Mouse (Mus musculus): ENCODE data around the gene Rnf41. TPM values are rescaled to one million over a fixed set of nuclear protein-coding genes. Genes with fewer than 3 reads are reported as not detected.

Rnf41 gene
- total and polyA plus RNA-seq, 2 experiments from 2014 or later: 24.0 to 27.1 TPM

DNA sequence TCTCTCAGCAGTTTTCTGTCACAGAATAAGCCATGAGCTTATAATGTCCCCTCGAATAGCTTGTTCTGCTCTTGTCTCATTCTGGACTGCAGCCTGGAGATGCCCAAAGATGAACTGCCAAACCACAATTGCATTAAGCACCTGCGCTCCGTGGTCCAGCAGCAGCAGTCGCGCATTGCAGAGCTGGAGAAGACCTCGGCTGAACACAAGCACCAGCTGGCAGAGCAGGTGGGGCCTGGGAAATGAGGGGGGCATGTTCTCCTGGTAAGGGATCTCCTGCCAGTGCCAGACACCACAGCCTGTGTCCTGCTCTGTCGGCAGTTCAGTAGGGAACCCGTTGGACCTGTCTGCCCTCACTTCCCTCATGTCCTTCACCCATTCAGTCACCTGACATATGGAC, 24.9 kb downstream of the Rnf41 start:
- H3K36me3 ChIP-seq (replicated peaks; ENCODE audit: control insufficient read depth, insufficient read depth, low read length): peaks cover 48% of the 10 kb centered on the region
- no peak for DNase-seq (ENCODE audit: low spot score)
- H3K9ac ChIP-seq (replicated peaks; ENCODE audit: low read depth, low read length): no peak overlapping the region
- no peaks in the 10 kb centered on the region for H3K9me3 ChIP-seq (replicated peaks; ENCODE audit: control insufficient read depth, low read length)
- TF ChIP-seq CTCF (IDR thresholded peaks at IDR 0.05; ENCODE audit: low read depth) (no peak), EP300 (IDR thresholded peaks at IDR 0.05; ENCODE audit: low read depth) (no peak)
- 87% methylated on average over 8 of the region's 8 CpGs for WGBS
- H3K27me3 ChIP-seq (ENCODE audit: control insufficient read depth, insufficient read depth, low read length): no peaks in the 10 kb centered on the region
- no peak overlapping the region for H3K4me2 ChIP-seq (ENCODE audit: low read depth, low read length)
- H3K4me3 ChIP-seq (ENCODE audit: low read depth, low read length): no peak overlapping the region
- no peak overlapping the region for H3K27ac ChIP-seq (ENCODE audit: low read depth)
- H3K4me1 ChIP-seq (ENCODE audit: control insufficient read depth, insufficient read depth): peaks cover 14% of the 10 kb centered on the region; the same call in 1 of the 2 replicates
- no peak for ATAC-seq (ENCODE audit: insufficient read depth, low read depth)

DNA sequence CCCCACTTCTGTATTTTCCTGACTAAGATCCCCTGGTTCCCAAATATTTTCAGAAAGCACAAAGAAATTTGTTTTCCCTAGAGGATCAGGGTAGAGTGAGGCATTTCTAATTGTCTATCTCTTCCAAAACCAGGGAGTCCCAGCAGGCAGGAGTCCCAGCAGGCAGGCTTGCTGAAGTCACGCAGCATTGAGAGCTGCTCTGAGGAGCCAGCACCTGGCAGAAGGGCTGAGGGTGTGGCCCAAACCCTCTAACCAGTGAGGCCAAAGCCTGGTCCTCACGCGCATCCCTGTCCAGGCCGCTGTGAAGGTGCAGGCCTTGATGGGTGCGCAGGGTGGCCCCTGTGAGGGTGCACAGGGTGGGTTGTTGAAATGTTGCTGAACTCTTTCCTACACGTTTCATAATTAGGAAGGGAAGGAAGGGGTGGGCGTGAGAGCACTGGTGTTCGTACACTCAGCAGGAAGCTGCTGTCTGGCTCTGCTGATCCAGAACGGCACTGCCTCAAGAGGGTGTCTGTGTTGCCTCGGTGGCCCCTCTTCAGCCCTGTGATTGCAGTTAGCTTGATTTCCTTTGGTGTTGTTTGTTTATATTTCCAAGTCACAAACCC, 27.3 kb downstream of the Rnf41 start:
- no peak overlapping the region for H3K4me3 ChIP-seq (ENCODE audit: low read depth, low read length)
- H3K9ac ChIP-seq (replicated peaks; ENCODE audit: low read depth, low read length): no peak overlapping the region
- H3K4me2 ChIP-seq (ENCODE audit: low read depth, low read length): no peak overlapping the region
- H3K27ac ChIP-seq (ENCODE audit: low read depth): no peak overlapping the region
- peaks cover 51% of the 10 kb centered on the region for H3K36me3 ChIP-seq (replicated peaks; ENCODE audit: control insufficient read depth, insufficient read depth, low read length)
- no peaks in the 10 kb centered on the region for H3K9me3 ChIP-seq (replicated peaks; ENCODE audit: control insufficient read depth, low read length)
- H3K4me1 ChIP-seq (ENCODE audit: control insufficient read depth, insufficient read depth): peaks cover 14% of the 10 kb centered on the region; the same call in 1 of the 2 replicates
- H3K27me3 ChIP-seq (ENCODE audit: control insufficient read depth, insufficient read depth, low read length): no peaks in the 10 kb centered on the region
- WGBS: 68% methylated on average over 10 of the region's 10 CpGs
- TF ChIP-seq EP300 (IDR thresholded peaks at IDR 0.05; ENCODE audit: low read depth): no peak
- TF ChIP-seq CTCF (IDR thresholded peaks at IDR 0.05; ENCODE audit: low read depth): no peak
- ATAC-seq (ENCODE audit: insufficient read depth, low read depth) (no peak), DNase-seq (ENCODE audit: low spot score) (no peak)

DNA sequence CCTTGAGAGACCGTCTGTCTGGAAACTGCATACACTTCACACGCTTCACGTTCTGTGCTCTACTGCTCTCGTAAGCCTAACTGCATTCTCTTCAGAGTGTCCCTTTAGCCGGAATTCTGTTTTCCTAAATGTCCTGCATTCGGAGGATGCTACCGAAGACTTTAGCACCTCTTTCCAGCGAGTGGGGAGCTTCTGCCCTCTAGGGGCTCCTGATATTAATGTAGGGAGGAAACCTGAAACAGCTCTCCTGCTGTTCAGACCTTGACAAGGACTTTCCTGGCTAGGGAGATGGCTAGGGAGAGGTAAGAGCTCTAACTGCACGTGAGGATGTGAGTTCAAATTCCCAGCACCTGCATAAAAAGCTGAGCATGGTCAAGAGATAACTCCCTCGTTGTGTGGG, 28.9 kb downstream of the Rnf41 start:
- no peak overlapping the region for H3K4me3 ChIP-seq (ENCODE audit: low read depth, low read length)
- DNase-seq (ENCODE audit: low spot score): peak; percentile 64
- TF ChIP-seq CTCF (IDR thresholded peaks at IDR 0.05; ENCODE audit: low read depth) (peak; percentile 58), EP300 (IDR thresholded peaks at IDR 0.05; ENCODE audit: low read depth) (no peak)
- peaks cover 51% of the 10 kb centered on the region for H3K36me3 ChIP-seq (replicated peaks; ENCODE audit: control insufficient read depth, insufficient read depth, low read length)
- H3K9me3 ChIP-seq (replicated peaks; ENCODE audit: control insufficient read depth, low read length): no peaks in the 10 kb centered on the region
- no peak for ATAC-seq (ENCODE audit: insufficient read depth, low read depth)
- 44% methylated on average over 10 of the region's 10 CpGs for WGBS
- no peak overlapping the region for H3K27ac ChIP-seq (ENCODE audit: low read depth)
- H3K4me2 ChIP-seq (ENCODE audit: low read depth, low read length): no peak overlapping the region
- peaks cover 10% of the 10 kb centered on the region; the same call in 1 of the 2 replicates for H3K4me1 ChIP-seq (ENCODE audit: control insufficient read depth, insufficient read depth)
- no peaks in the 10 kb centered on the region for H3K27me3 ChIP-seq (ENCODE audit: control insufficient read depth, insufficient read depth, low read length)
- no peak overlapping the region for H3K9ac ChIP-seq (replicated peaks; ENCODE audit: low read depth, low read length)

DNA sequence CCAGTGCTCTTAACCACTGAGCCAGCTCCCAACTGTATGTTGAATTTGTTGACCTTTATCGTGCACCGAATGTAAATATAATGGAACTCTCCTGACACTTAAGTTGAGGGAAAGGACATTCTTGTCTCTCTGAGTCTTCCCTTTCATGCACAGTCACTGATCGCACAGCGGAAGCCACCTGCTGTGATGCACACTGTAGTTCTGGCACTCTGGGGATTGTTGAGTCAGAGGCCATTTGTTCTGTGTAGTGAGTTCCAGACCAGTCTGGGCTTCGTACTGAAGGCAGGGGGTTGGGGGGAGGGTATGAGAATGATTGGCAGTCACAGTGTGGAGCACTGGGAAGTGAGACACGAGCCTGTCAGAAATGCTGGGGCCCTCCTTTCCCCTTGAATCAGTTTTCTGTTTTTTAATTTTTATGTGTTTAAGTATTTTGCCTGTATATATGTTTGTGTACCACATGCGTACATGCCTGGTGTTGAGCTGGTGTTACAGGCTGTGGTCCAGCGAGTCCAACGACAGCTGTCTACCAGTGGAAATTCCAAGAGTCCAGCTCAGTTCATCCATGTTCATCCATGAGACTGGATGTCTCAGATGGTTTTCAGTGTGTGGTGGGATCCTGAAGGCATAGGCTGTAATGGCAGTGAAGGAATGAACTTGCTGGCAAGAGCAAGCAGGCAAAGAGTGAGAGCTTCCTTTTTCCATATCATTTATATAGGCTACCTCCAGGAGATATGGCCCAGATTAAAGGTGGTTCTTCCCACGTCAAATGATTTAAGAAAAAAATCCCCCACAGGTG, 30.1 kb downstream of the Rnf41 start:
- ATAC-seq (ENCODE audit: insufficient read depth, low read depth) (no peak), DNase-seq (ENCODE audit: low spot score) (no peak)
- H3K9me3 ChIP-seq (replicated peaks; ENCODE audit: control insufficient read depth, low read length): no peaks in the 10 kb centered on the region
- H3K36me3 ChIP-seq (replicated peaks; ENCODE audit: control insufficient read depth, insufficient read depth, low read length): peaks cover 40% of the 10 kb centered on the region
- H3K4me3 ChIP-seq (ENCODE audit: low read depth, low read length): no peak overlapping the region
- H3K4me2 ChIP-seq (ENCODE audit: low read depth, low read length): no peak overlapping the region
- no peak for TF ChIP-seq CTCF (IDR thresholded peaks at IDR 0.05; ENCODE audit: low read depth)
- no peak for TF ChIP-seq EP300 (IDR thresholded peaks at IDR 0.05; ENCODE audit: low read depth)
- no peaks in the 10 kb centered on the region for H3K27me3 ChIP-seq (ENCODE audit: control insufficient read depth, insufficient read depth, low read length)
- no peak overlapping the region for H3K27ac ChIP-seq (ENCODE audit: low read depth)
- no peaks in the 10 kb centered on the region for H3K4me1 ChIP-seq (ENCODE audit: control insufficient read depth, insufficient read depth)
- 88% methylated on average over 10 of the region's 10 CpGs for WGBS
- no peak overlapping the region for H3K9ac ChIP-seq (replicated peaks; ENCODE audit: low read depth, low read length)

DNA sequence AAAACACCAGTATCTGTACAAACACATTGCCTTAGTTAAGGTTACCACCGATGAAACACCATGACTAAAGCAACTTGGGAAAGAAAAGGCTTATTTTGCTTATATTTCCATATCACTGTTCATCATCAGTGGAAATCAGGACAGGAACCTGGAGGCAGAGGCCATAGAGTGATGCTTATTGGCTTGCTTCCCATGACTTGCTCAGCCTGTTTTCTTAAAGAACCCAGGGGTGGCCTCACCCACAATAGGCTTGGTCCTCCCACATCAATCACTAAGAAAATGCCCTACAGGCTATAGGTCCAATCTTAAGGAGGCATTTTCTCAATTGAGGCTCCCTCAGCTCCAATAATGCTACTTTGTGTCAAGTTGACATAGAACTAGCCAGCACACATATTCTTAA, 31.3 kb downstream of the Rnf41 start:
- H3K4me3 ChIP-seq (ENCODE audit: low read depth, low read length): no peak overlapping the region
- no peak overlapping the region for H3K4me2 ChIP-seq (ENCODE audit: low read depth, low read length)
- no peaks in the 10 kb centered on the region for H3K4me1 ChIP-seq (ENCODE audit: control insufficient read depth, insufficient read depth)
- WGBS: 90% methylated on average over 1 of the region's 1 CpGs
- H3K27ac ChIP-seq (ENCODE audit: low read depth): no peak overlapping the region
- no peak overlapping the region for H3K9ac ChIP-seq (replicated peaks; ENCODE audit: low read depth, low read length)
- ATAC-seq (ENCODE audit: insufficient read depth, low read depth) (no peak), DNase-seq (ENCODE audit: low spot score) (no peak)
- H3K9me3 ChIP-seq (replicated peaks; ENCODE audit: control insufficient read depth, low read length): no peaks in the 10 kb centered on the region
- H3K27me3 ChIP-seq (ENCODE audit: control insufficient read depth, insufficient read depth, low read length): no peaks in the 10 kb centered on the region
- no peak for TF ChIP-seq CTCF (IDR thresholded peaks at IDR 0.05; ENCODE audit: low read depth)
- TF ChIP-seq EP300 (IDR thresholded peaks at IDR 0.05; ENCODE audit: low read depth): no peak
- peaks cover 30% of the 10 kb centered on the region for H3K36me3 ChIP-seq (replicated peaks; ENCODE audit: control insufficient read depth, insufficient read depth, low read length)

All from heart, postnatal 0 days (tissue).